Mouse (Mus musculus): ENCODE results near the gene AW549877.

DNA sequence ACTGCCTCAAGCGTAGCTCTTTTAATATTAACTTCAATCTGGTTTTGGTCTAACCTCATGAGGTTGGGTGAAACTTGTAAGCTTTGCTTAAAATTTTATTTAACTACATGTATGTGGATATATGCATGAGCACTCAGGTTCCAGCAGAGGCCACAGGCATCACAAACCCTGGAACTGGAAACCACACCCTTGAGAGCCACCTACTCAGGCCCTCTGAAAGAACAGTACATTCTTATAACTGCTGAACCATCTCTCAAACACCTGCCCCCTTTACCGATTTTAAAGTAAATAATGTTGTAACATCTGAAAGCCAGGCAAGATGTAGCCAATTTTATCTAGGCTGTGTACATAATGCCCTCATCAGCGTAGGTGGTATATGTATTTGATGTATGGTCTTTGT lies 15.7 kb downstream of the AW549877 start:
- TF ChIP-seq CTCF (IDR thresholded peaks at IDR 0.05; ENCODE audit: low read depth) (no peak), EP300 (IDR thresholded peaks at IDR 0.05; ENCODE audit: low read depth) (no peak)

Data from liver, embryonic 14.5 days (tissue).